Mouse (Mus musculus) gastrocnemius, adult 8-10 months (tissue): ENCODE measurements around the gene Il31ra. TPM values are rescaled to one million over a fixed set of nuclear protein-coding genes. Genes with fewer than 3 reads are reported as not detected.

Experiments
- total RNA-seq, 4 experiments: library from RNA; stranded (reverse); gene quantifications; 2 replicates each; pipeline ENCODE4 v1.2.4; 2022

Il31ra gene
- total RNA-seq, 4 experiments from 2014 or later = 0.40 TPM; not detected in 3

Other genes starting within 250 kb of the Il31ra start
- gene Il6st, start 130.3 kb downstream of the Il31ra start, total RNA-seq = 100 to 1,000 TPM; 158 to 222 (median 193) TPM
- gene Ddx4, start 58.1 kb upstream of the Il31ra start, total RNA-seq = not detected
- 1 to 10 TPM; 4.8 to 5.7 (median 5.3) TPM for gene Slc38a9, start 66.4 kb upstream of the Il31ra start, total RNA-seq
- 10 to 100 TPM; 33.7 to 45.4 (median 40.9) TPM for gene Plpp1, start 206.4 kb upstream of the Il31ra start, total RNA-seq